ENCODE assay signal across 37 mouse cellular contexts in genomic region chr7:66702721-66703120, GRCm38 (mm10). TPM values are rescaled to one million over a fixed set of nuclear protein-coding genes. Genes with fewer than 3 reads are reported as not detected.
"Had no signal": no experiment of that assay in that cellular context is flagged by ENCODE, and none has a peak within 500 bp of the region (broad histone marks: within the 10 kb centered on the region; RNA-seq: fewer than 3 reads in every experiment).

No protein-coding gene starts in this region.

- H3K4me3 ChIP-seq: heart, embryonic 10.5 days; heart, embryonic 12.5 days; heart, embryonic 13.5 days; heart, embryonic 15.5 days; hindbrain, embryonic 10.5 days; hindbrain, embryonic 12.5 days; hindbrain, embryonic 13.5 days; hindbrain, embryonic 15.5 days; intestine, embryonic 15.5 days; kidney, embryonic 15.5 days; layer of hippocampus, adult 2 months had no signal

- H3K4me1 ChIP-seq: heart, embryonic 10.5 days; heart, embryonic 12.5 days; hindbrain, embryonic 10.5 days; hindbrain, embryonic 12.5 days; hindbrain, embryonic 13.5 days; hindbrain, embryonic 15.5 days; intestine, embryonic 15.5 days; kidney, embryonic 15.5 days had no signal

- ATAC-seq: hindbrain, embryonic 16.5 days; hindbrain, postnatal 0 days; inflammation-experienced regulatory T-cells, adult 6 months; intestine, embryonic 15.5 days; intestine, embryonic 16.5 days; intestine, postnatal 0 days had no signal

- H3K27me3 ChIP-seq: heart, embryonic 12.5 days; heart, embryonic 13.5 days; heart, embryonic 15.5 days; hindbrain, embryonic 12.5 days; hindbrain, embryonic 13.5 days; hindbrain, embryonic 15.5 days; intestine, embryonic 15.5 days; kidney, embryonic 15.5 days had no signal

- DNase-seq: heart, postnatal 10 days; heart, postnatal 14 days; heart, postnatal 36 days; heart, postnatal 4 days; kidney, adult 11 months; kidney, adult 18-20 months; kidney, adult 2 months; kidney, adult 8-10 months; kidney, adult 9 months; kidney, postnatal 10 days; kidney, postnatal 14 days; kidney, postnatal 25 days; kidney, postnatal 36 days; kidney, postnatal 4 days; layer of hippocampus, adult 9-11 months; layer of hippocampus, postnatal 36 days had no signal

- H3K27ac ChIP-seq: heart, embryonic 10.5 days; heart, embryonic 13.5 days; heart, embryonic 15.5 days; hindbrain, embryonic 10.5 days; hindbrain, embryonic 12.5 days; hindbrain, embryonic 13.5 days; hindbrain, embryonic 14.5 days; hindbrain, embryonic 15.5 days; hindbrain, postnatal 0 days; intestine, embryonic 15.5 days; kidney, embryonic 15.5 days; kidney, postnatal 0 days; layer of hippocampus, adult 2 months had no signal

- H3K9me3 ChIP-seq: heart, embryonic 10.5 days; heart, embryonic 12.5 days; heart, embryonic 13.5 days; heart, embryonic 15.5 days; hindbrain, embryonic 10.5 days; hindbrain, embryonic 12.5 days; hindbrain, embryonic 13.5 days; hindbrain, embryonic 15.5 days; intestine, embryonic 15.5 days; kidney, embryonic 15.5 days had no signal

- H3K9ac ChIP-seq: heart, embryonic 12.5 days; heart, embryonic 13.5 days; heart, embryonic 15.5 days; hindbrain, embryonic 12.5 days; hindbrain, embryonic 13.5 days; hindbrain, embryonic 14.5 days; hindbrain, embryonic 15.5 days; intestine, embryonic 15.5 days; kidney, embryonic 15.5 days had no signal

- H3K36me3 ChIP-seq: heart, embryonic 15.5 days had no signal

- H3K4me2 ChIP-seq: heart, embryonic 11.5 days; heart, embryonic 12.5 days; heart, embryonic 13.5 days; heart, embryonic 15.5 days; hindbrain, embryonic 12.5 days; hindbrain, embryonic 13.5 days; hindbrain, embryonic 14.5 days; hindbrain, embryonic 15.5 days; intestine, embryonic 15.5 days; kidney, embryonic 15.5 days had no signal

RNA-seq across cellular contexts. Expression of gene Cers3, which starts 40.6 kb away (rescaled TPM):
- total RNA-seq: hematopoietic stem cell, adult 5-6 weeks had no signal
- polyA plus RNA-seq: inflammation-experienced regulatory T-cells, adult 6 months; large intestine, adult 2 months had no signal
